Mouse (Mus musculus) olfactory bulb, adult 2 months (tissue): ENCODE results near the gene Map6. TPM values are rescaled to one million over a fixed set of nuclear protein-coding genes. Genes with fewer than 3 reads are reported as not detected.

Experiments
- H3K27ac ChIP-seq: fragments of 200-500 bp; 2 replicates; pipeline ENCODE4 v1.5.1; 2012; ENCODE audit warnings: low read depth, low read length; ENCODE audit not compliant: insufficient read depth
- H3K4me1 ChIP-seq: fragments of 200-500 bp; 2 replicates; pipeline ENCODE4 v1.6.1; 2012; ENCODE audit warnings: low read length; ENCODE audit not compliant: control insufficient read depth, insufficient read depth
- H3K4me3 ChIP-seq: fragments of 200-500 bp; 2 replicates; pipeline ENCODE4 v1.5.1; 2012; ENCODE audit warnings: mild to moderate bottlenecking, low read depth, low read length, moderate library complexity; ENCODE audit not compliant: insufficient read depth
- CTCF ChIP-seq: fragments of 200-500 bp; IDR thresholded peaks from 2 replicates; pipeline ENCODE4 v1.5.1; 2012; ENCODE audit warnings: low read depth, mild to moderate bottlenecking, low read length, moderate library complexity; ENCODE audit not compliant: insufficient read depth
- POLR2A ChIP-seq: fragments of 200-500 bp; IDR thresholded peaks from 2 replicates; pipeline ENCODE4 v1.6.1; 2012; ENCODE audit warnings: mild to moderate bottlenecking, low read depth, low read length, moderate library complexity; ENCODE audit not compliant: insufficient read depth
- WGBS: fragments of 180-500 bp; shearing (Covaris S2); methylation state at CpG from one replicate; pipeline ENCODE4 v1.1.7; 2018; 5-methylcytosine and 5-hydroxymethylcytosine counted together
- polyA plus RNA-seq: library from polyadenylated mRNA; stranded (reverse); fragments of >200 nt; gene quantifications from 2 replicates; pipeline ENCODE4 v1.2.4, GENCODE M21; 2012; ENCODE audit warnings: low replicate concordance; ENCODE audit not compliant: missing spikeins, insufficient read depth, insufficient read length

Map6 gene
- polyA plus RNA-seq, 1 experiment, result not detected

DNA sequence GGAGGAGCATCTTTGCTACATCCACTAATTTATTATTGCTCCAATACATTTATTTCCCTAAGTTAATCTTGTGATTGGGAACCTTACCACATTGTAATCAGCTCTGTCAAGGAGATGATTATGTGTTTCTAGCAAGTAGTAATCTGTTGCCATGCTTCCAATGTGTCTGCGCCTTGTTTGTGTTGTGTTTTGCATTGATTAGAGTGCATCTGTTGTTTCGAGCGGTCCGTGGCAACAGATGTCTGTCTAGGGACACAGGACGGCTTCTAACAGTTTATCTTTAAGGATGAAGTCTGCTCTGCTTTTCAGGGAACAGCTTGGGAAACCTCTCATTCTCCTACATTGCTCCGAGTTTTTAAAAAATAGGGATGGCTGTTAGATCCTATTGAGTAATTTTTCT, 7.9 kb downstream of the Map6 start:
- no peak for TF ChIP-seq CTCF
- no peak for TF ChIP-seq POLR2A
- 40% methylated on average over 6 of the region's 6 CpGs for WGBS
- H3K4me1 ChIP-seq, result peaks cover 16% of the 10 kb centered on the region
- H3K27ac ChIP-seq, result no peak overlapping the region
- no peak overlapping the region for H3K4me3 ChIP-seq

DNA sequence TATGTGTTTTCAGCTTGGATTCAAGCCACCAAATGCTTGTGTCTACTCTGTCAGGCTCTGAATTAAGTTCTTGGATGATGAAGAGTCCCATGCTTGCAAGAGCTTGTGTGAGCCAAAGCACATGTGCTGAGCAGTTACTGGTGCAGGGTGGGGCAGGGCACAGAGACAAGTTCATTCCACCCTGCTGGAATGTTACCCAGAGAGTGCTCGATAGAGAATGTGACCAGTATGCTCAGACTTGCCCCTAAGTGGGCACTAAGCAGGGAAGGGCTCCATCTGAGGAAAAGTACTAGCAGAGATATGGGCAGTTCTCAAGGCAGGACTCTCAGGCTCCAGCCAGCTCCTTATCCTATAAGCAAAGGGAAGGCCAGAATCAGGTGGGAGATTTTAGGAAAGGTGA, 9.4 kb downstream of the Map6 start:
- Histone ChIP-seq H3K4me3 (no peak overlapping the region), H3K27ac (no peak overlapping the region), H3K4me1 (peaks cover 12% of the 10 kb centered on the region)
- TF ChIP-seq POLR2A, result no peak
- TF ChIP-seq CTCF, result no peak
- WGBS, result 97% methylated on average over 1 of the region's 1 CpGs

DNA sequence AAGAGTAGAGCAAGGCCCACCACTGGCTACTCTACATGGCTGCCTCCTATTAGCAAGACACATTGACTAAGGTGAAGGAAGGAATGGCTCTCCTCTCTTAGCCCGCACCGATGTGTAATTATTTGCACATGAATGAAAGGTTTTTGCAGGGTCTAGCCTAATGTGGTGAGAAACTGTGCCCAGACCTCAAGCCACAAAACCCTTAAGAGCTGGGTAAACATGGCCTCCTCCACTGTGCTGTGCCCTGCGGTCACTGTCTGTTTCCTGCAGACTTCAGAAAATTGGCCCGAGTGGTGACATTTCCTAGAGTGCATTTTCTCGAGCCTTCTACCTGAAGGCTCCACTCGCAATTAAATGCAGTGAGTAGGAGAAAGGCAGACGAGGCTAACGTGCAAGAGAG, 11.1 kb downstream of the Map6 start:
- 92% methylated on average over 8 of the region's 8 CpGs for WGBS
- no peak overlapping the region for H3K4me3 ChIP-seq

DNA sequence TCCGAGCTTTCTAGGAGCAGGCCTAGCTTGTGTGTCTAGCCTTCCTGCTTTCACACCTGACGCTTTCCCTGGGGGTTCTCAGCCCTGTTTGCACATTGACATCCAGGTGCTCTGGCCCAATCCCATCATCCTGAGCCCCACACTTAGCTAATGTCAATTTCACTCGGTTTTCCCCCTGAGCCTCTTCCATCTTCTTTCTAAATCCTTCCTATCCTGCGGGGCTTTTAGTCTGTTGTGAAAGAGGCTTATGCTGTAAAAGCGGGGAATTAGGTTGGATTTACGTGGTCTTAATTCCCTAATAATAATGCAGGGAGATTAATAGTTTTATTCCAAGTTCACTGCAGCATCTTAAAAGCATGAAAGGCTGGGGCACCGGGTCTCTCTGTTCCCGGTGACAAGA, 12.3 kb downstream of the Map6 start:
- 85% methylated on average over 8 of the region's 8 CpGs for WGBS
- no peak for TF ChIP-seq CTCF
- TF ChIP-seq POLR2A, result no peak

More for the DNA sequence above, 11.1 kb downstream of the Map6 start:
- Histone ChIP-seq H3K4me1 (peaks cover 7% of the 10 kb centered on the region; the same call in 1 of the 2 replicates), H3K27ac (no peak overlapping the region)
- TF ChIP-seq CTCF (no peak), POLR2A (no peak)

DNA sequence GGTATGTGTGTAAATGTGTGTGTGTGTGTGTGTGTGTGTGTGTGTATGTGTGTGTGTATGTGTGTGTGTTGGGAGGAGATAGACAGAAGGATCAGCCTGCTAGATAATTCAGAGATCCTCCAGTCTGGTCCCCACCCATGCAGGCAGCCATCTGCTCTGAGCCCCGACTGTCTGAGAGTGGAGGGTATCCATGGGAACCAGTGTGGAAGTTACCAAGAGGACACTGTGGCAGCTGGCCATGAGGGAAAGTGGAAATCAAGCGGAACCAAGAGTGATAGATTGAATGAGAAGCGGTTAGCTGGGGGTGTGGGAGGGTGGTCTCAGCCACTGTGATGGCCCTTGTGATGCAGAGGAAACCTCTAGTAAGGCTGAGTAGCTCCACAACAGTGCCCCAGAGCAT, 20.0 kb downstream of the Map6 start:
- Histone ChIP-seq H3K4me3 (no peak overlapping the region), H3K4me1 (peaks cover 9% of the 10 kb centered on the region; the same call in 1 of the 2 replicates), H3K27ac (no peak overlapping the region)
- 41% methylated on average over 3 of the region's 3 CpGs for WGBS
- TF ChIP-seq POLR2A (no peak), CTCF (no peak)

More for the DNA sequence above, 12.3 kb downstream of the Map6 start:
- no peak overlapping the region for H3K4me3 ChIP-seq
- H3K27ac ChIP-seq, result no peak overlapping the region
- H3K4me1 ChIP-seq, result peaks cover 4% of the 10 kb centered on the region; the same call in 1 of the 2 replicates

DNA sequence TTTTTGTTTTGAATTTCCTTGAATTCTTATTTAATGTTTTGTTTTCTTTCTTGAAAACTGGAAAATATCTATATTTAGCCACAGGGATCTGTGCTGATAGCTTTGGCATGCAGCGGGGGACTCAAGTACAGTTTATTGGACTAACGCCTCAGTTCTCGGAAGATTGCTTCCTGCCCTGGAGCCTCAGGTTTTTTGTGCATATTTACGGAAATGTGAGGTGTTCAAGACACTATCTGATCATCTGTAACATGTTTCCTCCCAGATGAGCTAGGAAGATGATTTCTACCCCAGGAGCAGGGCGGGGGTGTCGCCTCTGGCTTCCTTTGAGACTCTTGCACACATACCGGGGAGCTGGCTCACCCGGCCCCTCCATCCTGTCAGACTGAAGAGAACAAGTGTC, 22.8 kb downstream of the Map6 start:
- no peak overlapping the region for H3K27ac ChIP-seq
- no peak for TF ChIP-seq POLR2A
- TF ChIP-seq CTCF, result no peak
- WGBS, result 68% methylated on average over 8 of the region's 8 CpGs
- H3K4me1 ChIP-seq, result peaks cover 15% of the 10 kb centered on the region
- H3K4me3 ChIP-seq, result no peak overlapping the region

DNA sequence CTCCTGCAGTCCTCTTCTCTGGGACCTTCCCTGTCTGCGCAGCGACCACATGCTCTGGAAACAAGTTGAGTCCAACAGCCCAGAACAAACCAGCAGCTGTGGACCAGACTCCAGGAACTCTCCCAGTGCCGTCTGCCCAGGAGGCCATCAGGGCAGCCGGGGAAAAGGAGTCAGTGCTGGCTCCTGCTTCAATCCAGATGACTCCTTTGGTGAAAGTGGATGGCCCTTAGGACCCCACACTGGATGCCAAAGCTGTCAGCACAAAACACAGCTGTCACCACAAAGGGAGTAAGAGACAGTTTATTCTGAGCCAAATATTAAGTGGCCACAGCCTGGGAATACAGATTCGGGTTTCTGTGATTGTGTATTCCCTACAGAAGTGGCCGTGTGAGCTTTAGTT, 23.7 kb downstream of the Map6 start:
- no peak for TF ChIP-seq POLR2A
- no peak for TF ChIP-seq CTCF
- 77% methylated on average over 6 of the region's 6 CpGs for WGBS
- Histone ChIP-seq H3K27ac (no peak overlapping the region), H3K4me1 (peaks cover 17% of the 10 kb centered on the region), H3K4me3 (no peak overlapping the region)

DNA sequence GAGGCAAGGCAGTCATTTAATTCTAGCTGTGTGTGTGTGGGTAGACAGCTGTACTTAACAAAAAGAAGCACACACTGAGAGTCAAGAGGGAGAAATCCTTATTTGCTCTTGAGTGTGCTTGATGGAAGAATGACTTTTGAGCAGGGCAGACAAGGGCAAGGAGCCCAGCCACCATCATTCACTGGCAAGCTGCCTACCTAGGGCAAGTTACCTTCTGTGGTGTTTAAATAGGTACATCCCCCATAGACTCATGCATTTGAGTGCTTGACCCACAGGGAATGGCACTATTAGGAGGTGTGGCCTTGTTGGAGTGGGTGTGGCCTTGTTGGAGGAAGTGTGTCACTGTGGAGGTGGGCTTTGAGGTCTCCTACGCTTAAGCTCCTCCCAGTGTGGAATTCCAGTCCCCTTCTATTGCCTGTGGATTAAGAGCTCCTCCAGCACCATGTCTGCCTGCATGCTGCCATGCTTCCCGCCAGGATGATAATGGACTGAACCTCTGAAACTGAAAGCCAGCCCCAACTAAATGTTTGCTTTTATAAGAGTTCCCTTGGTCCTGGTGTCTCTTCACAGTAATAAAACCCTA, 27.0 kb downstream of the Map6 start:
- H3K27ac ChIP-seq, result no peak overlapping the region
- H3K4me1 ChIP-seq, result peaks cover 14% of the 10 kb centered on the region
- TF ChIP-seq POLR2A (no peak), CTCF (no peak)
- WGBS, result 94% methylated on average over 2 of the region's 2 CpGs
- H3K4me3 ChIP-seq, result no peak overlapping the region

DNA sequence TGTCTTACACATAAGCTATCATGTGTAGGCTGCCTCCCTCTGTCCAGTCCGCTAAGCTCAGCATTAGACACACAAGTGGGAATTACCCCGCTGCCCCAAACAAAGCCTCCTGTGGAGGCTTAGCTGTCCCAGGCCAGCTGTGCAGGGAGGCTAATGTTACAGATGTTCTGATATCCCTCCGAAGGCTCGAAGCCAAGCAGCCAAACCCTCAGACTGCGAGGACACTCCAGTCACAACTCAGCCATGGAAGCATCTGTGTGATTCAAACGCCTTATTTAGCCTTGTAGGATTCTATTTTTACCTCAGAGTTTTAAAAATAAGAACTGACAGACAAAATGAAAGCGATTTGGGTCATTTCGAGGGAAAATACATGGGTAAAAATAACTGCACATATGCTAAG, 27.9 kb downstream of the Map6 start:
- Histone ChIP-seq H3K4me1 (peaks cover 14% of the 10 kb centered on the region), H3K4me3 (no peak overlapping the region), H3K27ac (no peak overlapping the region)
- TF ChIP-seq POLR2A (no peak), CTCF (no peak)
- WGBS, result 21% methylated on average over 8 of the region's 8 CpGs
